ENCODE assay signal across 12 mouse cellular contexts in the genomic region with DNA sequence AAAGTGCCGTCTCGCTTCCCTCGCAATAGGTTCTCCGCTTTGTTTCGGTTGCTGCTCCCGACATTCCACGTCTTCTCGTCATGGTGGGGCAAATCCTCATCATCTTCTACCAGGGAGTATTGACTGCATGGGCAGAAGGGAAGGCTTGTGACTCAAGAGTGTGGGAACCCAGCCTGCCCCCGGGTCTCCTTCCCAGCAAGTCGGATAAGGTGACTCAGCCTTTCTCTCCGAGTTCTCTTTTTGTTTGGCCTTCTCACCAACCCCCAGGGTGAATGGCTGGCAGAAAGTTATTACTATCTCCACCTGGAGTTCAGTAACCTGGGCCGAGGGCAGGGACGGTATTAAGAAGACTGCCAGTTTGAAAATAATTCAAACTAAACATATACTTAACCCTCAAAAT.
"Had no signal": no experiment of that assay in that cellular context is flagged by ENCODE, and none has a peak within 500 bp of the region (broad histone marks: within the 10 kb centered on the region; RNA-seq: fewer than 3 reads in every experiment).

No protein-coding gene starts in this region.

- DNase-seq: gastrocnemius, postnatal 14 days; gastrocnemius, postnatal 36 days; heart, adult 18-20 months; heart, postnatal 14 days; kidney, adult 11 months; kidney, adult 2 months; kidney, adult 9 months; kidney, postnatal 14 days; kidney, postnatal 36 days; layer of hippocampus, adult 9-11 months; layer of hippocampus, postnatal 36 days; left cerebral cortex, postnatal 4 days had no signal
